Mouse (Mus musculus) megakaryocyte, embryonic 14.5 days (primary cell): ENCODE measurements around the gene Apoc3.

ENCODE experiments used
- FLI1 ChIP-seq: IDR thresholded peaks from 2 replicates; pipeline ENCODE4 v1.6.1; 2012; ENCODE audit warnings: low read length, inconsistent platforms, mixed read lengths
- GATA1 ChIP-seq: IDR thresholded peaks from 3 replicates; pipeline ENCODE4 v1.6.1; 2012; ENCODE audit warnings: mixed read lengths, low read length, inconsistent platforms, borderline replicate concordance

GRCm38 (mm10) chr9:46191644-46192043, 43.8 kb downstream of the Apoc3 start:
- no peak for TF ChIP-seq GATA1
- TF ChIP-seq FLI1 = no peak
